22 mouse cellular contexts compared by ENCODE assay signal in the genomic region with DNA sequence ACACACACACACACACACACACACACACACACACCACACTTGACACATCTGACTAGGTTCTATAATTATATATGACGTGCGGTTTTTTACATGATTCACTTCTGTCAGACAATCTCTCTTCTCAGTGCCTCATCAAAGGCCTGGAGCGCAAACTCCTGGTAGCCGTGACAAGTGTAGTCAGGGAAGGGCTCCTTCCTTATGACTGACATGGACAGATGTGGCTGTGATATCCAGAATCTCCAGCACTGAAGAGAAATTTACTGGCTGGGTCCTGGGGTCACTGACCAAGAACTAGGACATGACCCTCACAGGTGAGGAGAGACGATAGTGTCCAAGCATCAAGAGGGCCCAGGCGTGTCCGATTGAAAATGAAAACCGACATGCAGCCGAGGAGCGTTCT.
A peak's percentile ranks its signal among the peaks of the same experiment; 100 is the strongest.
DNase-seq lines count a peak whose midpoint lies in the region; ATAC-seq and TF ChIP-seq lines count a peak whose summit lies in the region.
"Had no signal": no experiment of that assay in that cellular context is flagged by ENCODE, and none has a peak within 500 bp of the region (broad histone marks: within the 10 kb centered on the region; RNA-seq: fewer than 3 reads in every experiment).

No protein-coding gene starts in this region.

- H3K4me3 ChIP-seq in midbrain, embryonic 11.5 days (ENCODE audit: low read depth, low read length) = no peak overlapping the region
- H3K4me3 ChIP-seq in midbrain, embryonic 14.5 days (replicated peaks; ENCODE audit: low read depth, low read length) = no peak overlapping the region
- H3K4me3 ChIP-seq in C2C12 (ENCODE audit: insufficient read depth, poor library complexity, severe bottlenecking) = no peak overlapping the region
- H3K4me3 ChIP-seq in myocyte = no peak overlapping the region
- no peak overlapping the region for H3K4me3 ChIP-seq in thymus, adult 2 months (ENCODE audit: control insufficient read depth, insufficient read depth, low read length)

- 89% methylated on average over 10 of the region's 10 CpGs for WGBS in midbrain, embryonic 11.5 days
- 88% methylated on average over 10 of the region's 10 CpGs for WGBS in midbrain, embryonic 14.5 days
- 97% methylated on average over 10 of the region's 10 CpGs for whole genome bisulfite sequencing in thymus, adult 2 months

- no peaks in the 10 kb centered on the region for H3K36me3 ChIP-seq in midbrain, embryonic 11.5 days (ENCODE audit: control insufficient read depth, insufficient read depth, low read length)
- H3K36me3 ChIP-seq in midbrain, embryonic 14.5 days (ENCODE audit: control insufficient read depth, insufficient read depth, low read length) = no peaks in the 10 kb centered on the region; the same call in 1 of the 2 replicates
- H3K36me3 ChIP-seq in C2C12 (ENCODE audit: control insufficient read depth, insufficient read depth) (no peaks in the 10 kb centered on the region), myocyte (ENCODE audit: control insufficient read depth, insufficient read depth) (no peaks in the 10 kb centered on the region)
- no peaks in the 10 kb centered on the region for H3K36me3 ChIP-seq in thymus, adult 2 months (ENCODE audit: control insufficient read depth, insufficient read depth, low read length)
- H3K36me3 ChIP-seq: G1E had no signal

- H3ac ChIP-seq in C2C12 (ENCODE audit: control insufficient read depth, insufficient read length, low read depth) (no peak overlapping the region), myocyte (ENCODE audit: control insufficient read depth, insufficient read length) (no peak overlapping the region)

- no peak overlapping the region for H3K9ac ChIP-seq in midbrain, embryonic 11.5 days (ENCODE audit: low read length)
- H3K9ac ChIP-seq in midbrain, embryonic 14.5 days (replicated peaks; ENCODE audit: low read length) = no peak overlapping the region

- H3K79me2 ChIP-seq in C2C12 (ENCODE audit: control insufficient read depth, insufficient read depth) = no peaks in the 10 kb centered on the region
- H3K79me2 ChIP-seq in myocyte (ENCODE audit: control insufficient read depth, insufficient read depth) = no peaks in the 10 kb centered on the region

- no peak for ATAC-seq in midbrain, embryonic 11.5 days (ENCODE audit: low FRiP score)
- ATAC-seq in midbrain, embryonic 14.5 days (ENCODE audit: low FRiP score, low TSS enrichment) = no peak
- ATAC-seq: activated CD4-positive, CD25-positive, alpha-beta regulatory T cell, adult 4 months; CD4-positive, CD25-positive, alpha-beta regulatory T cell, adult 4 months; Patski had no signal

- H3K9me3 ChIP-seq in midbrain, embryonic 11.5 days (ENCODE audit: control insufficient read depth, low read length) = no peaks in the 10 kb centered on the region
- H3K9me3 ChIP-seq in midbrain, embryonic 14.5 days (ENCODE audit: control insufficient read depth, low read length) = no peaks in the 10 kb centered on the region

- peak; percentile 23 for DNase-seq in midbrain, embryonic 11.5 days (ENCODE audit: low spot score, missing footprints)
- no peak for DNase-seq in midbrain, embryonic 14.5 days
- DNase-seq in adrenal gland, postnatal 14 days = no peak
- DNase-seq in thymus, adult 2 months = no peak
- DNase-seq: adrenal gland, adult 2 months; adrenal gland, adult 8-10 months; adrenal gland, postnatal 10 days; adrenal gland, postnatal 25 days; adrenal gland, postnatal 36 days; B cell, adult 2 months; cerebellum, adult 11 months; cerebellum, adult 11-12 months; cerebellum, adult 18-20 months; cerebellum, adult 2 months; cerebellum, adult 8-10 months had no signal

- no peak for TF ChIP-seq POLR2A in myocyte (IDR thresholded peaks at IDR 0.05; ENCODE audit: insufficient read length, low read depth)
- TF ChIP-seq POLR2A in thymus, adult 2 months (IDR thresholded peaks at IDR 0.05; ENCODE audit: control insufficient read depth, extremely low read depth, insufficient read depth, low read length, poor library complexity) = no peak

- H3K27me3 ChIP-seq in midbrain, embryonic 11.5 days (ENCODE audit: control insufficient read depth, insufficient read depth, low read length) = no peaks in the 10 kb centered on the region
- no peaks in the 10 kb centered on the region for H3K27me3 ChIP-seq in midbrain, embryonic 14.5 days (ENCODE audit: control insufficient read depth, insufficient read depth, low read length)
- H3K27me3 ChIP-seq in C2C12 (ENCODE audit: control insufficient read depth, insufficient read depth, insufficient read length) = no peaks in the 10 kb centered on the region
- H3K27me3 ChIP-seq in myocyte (ENCODE audit: control insufficient read depth, insufficient read depth, insufficient read length) = no peaks in the 10 kb centered on the region
- H3K27me3 ChIP-seq in thymus, adult 2 months (ENCODE audit: control insufficient read depth, insufficient read depth, low read length) = no peaks in the 10 kb centered on the region
- H3K27me3 ChIP-seq: CH12.LX, Patski had no signal

- H3K4me1 ChIP-seq in midbrain, embryonic 11.5 days (ENCODE audit: control insufficient read depth, insufficient read depth, low read length) = no peaks in the 10 kb centered on the region
- no peaks in the 10 kb centered on the region for H3K4me1 ChIP-seq in midbrain, embryonic 14.5 days (ENCODE audit: control insufficient read depth, insufficient read depth, low read length)
- H3K4me1 ChIP-seq in thymus, adult 2 months (replicated peaks; ENCODE audit: control insufficient read depth, insufficient read depth, low read length) = no peaks in the 10 kb centered on the region

- no peaks in the 10 kb centered on the region for H3K79me3 ChIP-seq in C2C12 (ENCODE audit: low read depth)

- TF ChIP-seq CTCF in C2C12 (IDR thresholded peaks at IDR 0.05; ENCODE audit: control insufficient read depth, insufficient read depth, insufficient read length) = no peak
- no peak for TF ChIP-seq CTCF in thymus, adult 2 months (IDR thresholded peaks at IDR 0.05; ENCODE audit: borderline replicate concordance, control insufficient read depth, extremely low read depth, insufficient read depth, low read length, poor library complexity)

- no peak overlapping the region for H3K4me2 ChIP-seq in midbrain, embryonic 11.5 days
- H3K4me2 ChIP-seq in midbrain, embryonic 14.5 days (ENCODE audit: low read length) = no peak overlapping the region
- H3K4me2 ChIP-seq in myocyte (ENCODE audit: low read depth) = no peak overlapping the region

- no peak overlapping the region for H3K27ac ChIP-seq in midbrain, embryonic 11.5 days (ENCODE audit: low read depth, low read length)
- no peak overlapping the region for H3K27ac ChIP-seq in midbrain, embryonic 14.5 days (replicated peaks; ENCODE audit: low read depth, low read length)
- H3K27ac ChIP-seq in thymus, adult 2 months (ENCODE audit: control insufficient read depth, insufficient read depth, low read length) = no peak overlapping the region

TF ChIP-seq in C2C12, 6 proteins besides CTCF, POLR2A, EP300 and RAD21:
- TF ChIP-seq MYOD1 (IDR thresholded peaks at IDR 0.05; ENCODE audit: control insufficient read depth, insufficient read length, low read depth) (peak; percentile 97), MAX (IDR thresholded peaks at IDR 0.05) (no peak)
TF ChIP-seq in C2C12: peak in this region for 1.

TF ChIP-seq in myocyte, 11 proteins besides CTCF, POLR2A, EP300 and RAD21:
- TF ChIP-seq TCF12 (IDR thresholded peaks at IDR 0.05; ENCODE audit: insufficient read depth, poor library complexity, severe bottlenecking) (no peak), TCF3 (IDR thresholded peaks at IDR 0.05; ENCODE audit: insufficient read length, low read depth) (peak; percentile 13), MYOD1 (IDR thresholded peaks at IDR 0.05; ENCODE audit: control insufficient read depth in 1 of 3, insufficient read length in 2 of 3, low read depth in 2 of 3) (peak in 2 of 3 experiments; percentile 85 to 89)
